Mouse (Mus musculus): ENCODE results near the gene 5031410I06Rik. TPM values are rescaled to one million over a fixed set of nuclear protein-coding genes. Genes with fewer than 3 reads are reported as not detected.
"Not testable (repeated sequence)": the region's sequence is repeated elsewhere in the genome, so short reads cannot be mapped to it uniquely, and the experiment has no call there.

Gene 5031410I06Rik
- total RNA-seq (2021) = not detected
- long read RNA-seq, experiment 1 = 0 reads
- long read RNA-seq, experiment 2 = 0 reads

- intact Hi-C loops (cut with DNase I); DNase-seq (ENCODE audit: low spot score in 2 of 2): not testable (repeated sequence)
These were observed at the start of gene 5031410I06Rik for GRCm38 (mm10) chr5:26105262-26105661. TSS of gene 5031410I06Rik (minus strand) at chr5:26105362.

DNA sequence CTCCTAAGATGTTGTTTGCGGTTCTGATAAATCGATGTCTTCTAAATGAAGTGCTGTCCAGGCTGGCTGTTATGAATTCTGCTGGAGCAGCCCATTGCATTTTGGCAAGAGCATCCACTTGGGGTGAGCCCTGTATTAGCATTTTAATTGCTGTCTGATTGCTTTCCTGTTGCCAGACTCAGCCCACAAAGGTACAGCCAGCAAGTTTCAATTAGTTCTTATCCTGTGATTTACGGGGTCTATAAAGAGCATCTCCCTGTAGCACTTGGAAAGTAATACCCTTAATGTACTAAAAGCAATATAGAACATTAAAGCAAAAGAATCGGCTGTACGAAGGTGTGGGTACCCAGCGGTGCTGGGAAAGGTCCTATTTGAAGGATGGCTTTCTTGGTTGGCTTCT, 37.7 kb upstream of the 5031410I06Rik start:
- no peak for DNase-seq (ENCODE audit: low spot score in 2 of 2)
- intact Hi-C loops (cut with DNase I) = no loop called here

DNA sequence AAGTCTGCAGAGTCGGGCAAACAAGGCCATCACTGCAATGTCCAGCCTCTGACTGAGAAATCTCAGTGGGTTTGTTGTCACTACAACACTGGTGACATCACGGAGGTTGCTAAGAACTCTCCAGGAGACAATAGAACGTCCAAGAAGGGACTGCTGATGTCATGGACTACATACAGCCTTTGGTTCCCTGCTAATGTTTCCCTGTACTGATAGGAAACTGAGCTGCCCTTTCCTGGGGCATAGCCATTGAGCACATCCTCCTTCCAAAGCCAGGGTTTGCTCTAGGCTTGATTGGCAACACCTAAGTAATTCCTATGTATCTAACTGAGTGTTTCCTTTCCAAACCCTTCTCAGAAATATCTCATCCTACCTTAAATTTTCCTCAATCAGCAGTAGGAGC, 16.2 kb upstream of the 5031410I06Rik start, which contains the start of gene Gm10220:
TSS of gene Gm10220 (minus strand) at position 101 of the 400 bp plus-strand sequence.
- DNase-seq (ENCODE audit: low spot score in 2 of 2); intact Hi-C loops (cut with DNase I): not testable (repeated sequence)

- intact Hi-C loops (cut with DNase I) = not testable (repeated sequence)
These were observed 16.0 kb downstream of the 5031410I06Rik start, which contains the start of gene Gm10471 for GRCm38 (mm10) chr5:26089191-26089590. TSS of gene Gm10471 (minus strand) at chr5:26089291.

DNA sequence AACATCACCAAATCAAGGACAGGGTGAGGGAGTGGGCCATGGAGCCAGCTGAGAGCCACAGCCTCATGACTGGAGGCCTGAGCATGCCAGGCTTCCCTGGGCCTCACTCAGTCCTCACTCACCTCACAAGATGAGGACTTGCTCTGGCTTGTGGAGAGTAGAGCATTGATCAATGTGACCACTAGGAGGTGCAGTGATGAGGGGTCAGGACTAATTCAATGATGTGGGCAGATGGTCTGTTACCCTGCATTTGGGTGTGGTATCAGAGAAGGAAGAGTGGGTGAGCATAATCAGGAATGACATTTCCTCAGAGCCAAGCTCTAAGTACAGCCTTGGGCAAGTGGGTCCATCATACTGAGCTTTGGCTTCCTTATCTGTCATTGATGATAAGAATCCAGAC, 26.1 kb downstream of the 5031410I06Rik start:
- DNase-seq (ENCODE audit: low spot score in 2 of 2); intact Hi-C loops (cut with DNase I): not testable (repeated sequence)

More at GRCm38 (mm10) chr5:26089191-26089590, 16.0 kb downstream of the 5031410I06Rik start, which contains the start of gene Gm10471:
- DNase-seq (ENCODE audit: low spot score in 2 of 2) = not testable (repeated sequence)

- no peak for DNase-seq (ENCODE audit: low spot score in 2 of 2)
- intact Hi-C loops (cut with DNase I) = no loop called here
These were observed 34.4 kb downstream of the 5031410I06Rik start for GRCm38 (mm10) chr5:26070716-26071115.

DNA sequence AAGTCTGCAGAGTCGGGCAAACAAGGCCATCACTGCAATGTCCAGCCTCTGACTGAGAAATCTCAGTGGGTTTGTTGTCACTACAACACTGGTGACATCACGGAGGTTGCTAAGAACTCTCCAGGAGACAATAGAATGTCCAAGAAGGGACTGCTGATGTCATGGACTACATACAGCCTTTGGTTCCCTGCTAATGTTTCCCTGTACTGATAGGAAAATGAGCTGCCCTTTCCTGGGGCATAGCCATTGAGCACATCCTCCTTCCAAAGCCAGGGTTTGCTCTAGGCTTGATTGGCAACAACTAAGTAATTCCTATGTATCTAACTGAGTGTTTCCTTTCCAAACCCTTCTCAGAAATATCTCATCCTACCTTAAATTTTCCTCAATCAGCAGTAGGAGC, 46.7 kb downstream of the 5031410I06Rik start, which contains the start of gene Gm7347:
TSS of gene Gm7347 (minus strand) at position 101 of the 400 bp plus-strand sequence.
- DNase-seq (ENCODE audit: low spot score in 2 of 2); intact Hi-C loops (cut with DNase I): not testable (repeated sequence)

Other genes with a start within 250 kb of the 5031410I06Rik start
- not detected for gene Gm21663, start 163.0 kb downstream of the 5031410I06Rik start, total RNA-seq (2021)
- gene Gm21671, start 150.9 kb downstream of the 5031410I06Rik start, total RNA-seq (2021) = not detected
- not detected for gene Gm21680, start 132.7 kb downstream of the 5031410I06Rik start, total RNA-seq (2021)
- not detected for gene Gm21698, start 116.7 kb downstream of the 5031410I06Rik start, total RNA-seq (2021)
- not detected for gene Gm1979, start 100.6 kb downstream of the 5031410I06Rik start, total RNA-seq (2021)
- gene Gm5862, start 82.4 kb downstream of the 5031410I06Rik start, total RNA-seq (2021) = not detected
- gene Speer4a, start 65.8 kb downstream of the 5031410I06Rik start, total RNA-seq (2021) = not detected
- not detected for gene Gm7347, start 46.8 kb downstream of the 5031410I06Rik start, total RNA-seq (2021)
- gene Gm10471, start 16.1 kb downstream of the 5031410I06Rik start, total RNA-seq (2021) = not detected
- gene Gm10220, start 16.1 kb upstream of the 5031410I06Rik start, total RNA-seq (2021) = not detected
- under 1 TPM in 1 of 2 experiments, not detected in 1; 0.11 TPM for gene Gm7361, start 152.3 kb upstream of the 5031410I06Rik start, total RNA-seq (2021)